Mouse (Mus musculus): ENCODE results near the gene Tmc7. TPM values are rescaled to one million over a fixed set of nuclear protein-coding genes. Genes with fewer than 3 reads are reported as not detected.

Gene Tmc7
- polyA plus RNA-seq, 1 experiment from 2014 or later, result 7.5 TPM

- Histone ChIP-seq H3K4me3 (replicated peaks; ENCODE audit: low read length) (no peak overlapping the region), H3K4me2 (replicated peaks) (peak overlapping the region; percentile 4; the same call in 1 of the 2 replicates), H3K36me3 (replicated peaks; ENCODE audit: control insufficient read depth, insufficient read depth) (no peaks in the 10 kb centered on the region), H3K9ac (no peak overlapping the region), H3K27ac (peak overlapping the region; percentile 73), H3K4me1 (replicated peaks; ENCODE audit: control insufficient read depth, insufficient read depth, low read length) (peaks cover 36% of the 10 kb centered on the region), H3K9me3 (ENCODE audit: control insufficient read depth, low read length) (no peaks in the 10 kb centered on the region), H3K27me3 (ENCODE audit: control insufficient read depth, insufficient read depth, low read length) (peaks cover 24% of the 10 kb centered on the region)
- 4% methylated on average over 9 of the region's 9 CpGs for WGBS
- peak; percentile 89 for ATAC-seq (ENCODE audit: low FRiP score)
- peak; percentile 69 for DNase-seq (ENCODE audit: low spot score)
These were observed 9.3 kb upstream of the Tmc7 start for GRCm38 (mm10) chr7:118593567-118594407.

DNA sequence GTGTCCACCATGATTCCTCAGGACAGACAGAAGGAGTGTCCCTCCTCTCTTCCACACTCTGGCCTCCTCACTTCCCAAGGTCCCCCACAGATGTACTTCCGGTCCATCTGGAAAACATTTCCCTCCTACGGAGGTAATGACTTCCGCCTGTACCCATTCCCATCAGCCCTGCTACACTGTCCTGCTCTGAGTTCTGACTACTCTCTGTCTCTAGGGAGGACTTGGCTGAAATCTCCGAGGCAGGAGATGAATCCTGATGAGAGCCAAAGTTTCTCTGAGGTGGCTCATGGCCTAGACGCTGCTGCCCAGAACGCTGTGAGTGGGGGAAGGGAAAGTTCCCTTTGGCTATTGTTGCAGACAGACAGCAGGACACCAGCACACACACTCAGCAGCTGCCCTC lies 7.6 kb upstream of the Tmc7 start:
- peak overlapping the region; percentile 73; the same call in 1 of the 2 replicates for H3K27ac ChIP-seq
- ATAC-seq (ENCODE audit: low FRiP score) (no peak), DNase-seq (ENCODE audit: low spot score) (peak; percentile 38)
- no peak overlapping the region for H3K4me2 ChIP-seq (replicated peaks)
- no peaks in the 10 kb centered on the region for H3K9me3 ChIP-seq (ENCODE audit: control insufficient read depth, low read length)
- H3K4me3 ChIP-seq (replicated peaks; ENCODE audit: low read length), result no peak overlapping the region
- H3K4me1 ChIP-seq (replicated peaks; ENCODE audit: control insufficient read depth, insufficient read depth, low read length), result peaks cover 33% of the 10 kb centered on the region
- H3K9ac ChIP-seq, result no peak overlapping the region
- peaks cover 11% of the 10 kb centered on the region for H3K27me3 ChIP-seq (ENCODE audit: control insufficient read depth, insufficient read depth, low read length)
- H3K36me3 ChIP-seq (replicated peaks; ENCODE audit: control insufficient read depth, insufficient read depth), result no peaks in the 10 kb centered on the region
- 29% methylated on average over 6 of the region's 6 CpGs for WGBS

- WGBS, result 91% methylated on average over 5 of the region's 5 CpGs
- H3K4me2 ChIP-seq (replicated peaks), result no peak overlapping the region
- H3K9me3 ChIP-seq (ENCODE audit: control insufficient read depth, low read length), result no peaks in the 10 kb centered on the region
- H3K36me3 ChIP-seq (replicated peaks; ENCODE audit: control insufficient read depth, insufficient read depth), result no peaks in the 10 kb centered on the region
- H3K27me3 ChIP-seq (ENCODE audit: control insufficient read depth, insufficient read depth, low read length), result no peaks in the 10 kb centered on the region
- peaks cover 33% of the 10 kb centered on the region for H3K4me1 ChIP-seq (replicated peaks; ENCODE audit: control insufficient read depth, insufficient read depth, low read length)
- no peak overlapping the region for H3K27ac ChIP-seq
- DNase-seq (ENCODE audit: low spot score), result no peak
- H3K4me3 ChIP-seq (replicated peaks; ENCODE audit: low read length), result no peak overlapping the region
- ATAC-seq (ENCODE audit: low FRiP score), result no peak
- no peak overlapping the region for H3K9ac ChIP-seq
These were observed 6.3 kb upstream of the Tmc7 start for GRCm38 (mm10) chr7:118590726-118591305.

DNA sequence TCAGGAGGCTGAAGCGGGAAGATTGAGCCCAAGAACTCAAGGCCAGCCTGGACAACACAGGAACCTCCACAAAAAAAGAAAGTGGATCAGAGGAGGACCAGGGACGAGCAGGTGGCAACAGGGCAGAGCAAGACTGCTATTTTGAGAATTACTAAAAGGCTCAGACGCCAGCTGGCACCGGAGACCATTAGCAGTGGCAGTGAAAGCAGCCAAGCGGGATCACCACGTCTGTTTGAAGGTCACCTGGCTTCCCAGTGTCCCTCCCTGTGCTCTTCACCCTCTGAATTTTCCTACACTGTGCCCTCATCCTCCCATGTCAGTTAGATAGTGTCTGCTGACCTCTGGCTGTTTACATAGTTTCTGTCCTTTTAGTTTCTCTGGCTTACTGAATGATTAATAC lies 1.3 kb upstream of the Tmc7 start:
- 68% methylated on average over 6 of the region's 6 CpGs for WGBS
- Histone ChIP-seq H3K9me3 (ENCODE audit: control insufficient read depth, low read length) (0 out of 2 replicates have a peak, but pooled peaks cover 1% of the 10 kb centered on the region), H3K4me2 (replicated peaks) (no peak overlapping the region), H3K9ac (no peak overlapping the region), H3K27me3 (ENCODE audit: control insufficient read depth, insufficient read depth, low read length) (no peaks in the 10 kb centered on the region), H3K4me1 (replicated peaks; ENCODE audit: control insufficient read depth, insufficient read depth, low read length) (peaks cover 3% of the 10 kb centered on the region; the same call in 1 of the 2 replicates), H3K4me3 (replicated peaks; ENCODE audit: low read length) (no peak overlapping the region), H3K27ac (no peak overlapping the region), H3K36me3 (replicated peaks; ENCODE audit: control insufficient read depth, insufficient read depth) (no peaks in the 10 kb centered on the region)
- ATAC-seq (ENCODE audit: low FRiP score), result no peak
- DNase-seq (ENCODE audit: low spot score), result no peak

DNA sequence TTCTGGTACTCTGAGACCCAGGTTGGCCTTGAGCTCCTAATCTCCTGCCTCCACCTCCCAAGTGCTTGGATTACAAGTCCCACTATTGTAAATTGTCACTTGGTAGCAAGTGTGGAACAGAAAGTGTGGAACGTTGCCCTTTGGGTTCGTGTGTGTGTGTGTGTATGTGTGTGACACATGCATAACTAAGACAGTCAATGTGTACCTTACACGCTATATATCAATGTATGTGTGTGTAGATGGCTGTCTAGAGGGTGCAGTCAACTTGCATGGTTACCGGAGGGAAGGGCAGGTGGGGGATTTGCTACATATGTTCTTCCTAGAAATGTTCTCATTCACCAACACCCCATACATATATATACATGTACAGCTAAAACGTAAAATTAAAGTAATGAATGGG lies 390 bp upstream of the Tmc7 start:
- ATAC-seq (ENCODE audit: low FRiP score) (peak; percentile 37; the same call in 1 of the 2 replicates), DNase-seq (ENCODE audit: low spot score) (no peak)
- peak overlapping the region; percentile 71 for H3K9ac ChIP-seq
- 70% methylated on average over 5 of the region's 5 CpGs for WGBS
- H3K36me3 ChIP-seq (replicated peaks; ENCODE audit: control insufficient read depth, insufficient read depth), result no peaks in the 10 kb centered on the region
- H3K9me3 ChIP-seq (ENCODE audit: control insufficient read depth, low read length), result 0 out of 2 replicates have a peak, but pooled peaks cover 3% of the 10 kb centered on the region
- no peaks in the 10 kb centered on the region for H3K27me3 ChIP-seq (ENCODE audit: control insufficient read depth, insufficient read depth, low read length)
- H3K27ac ChIP-seq, result no peak overlapping the region
- peaks cover 3% of the 10 kb centered on the region; the same call in 1 of the 2 replicates for H3K4me1 ChIP-seq (replicated peaks; ENCODE audit: control insufficient read depth, insufficient read depth, low read length)
- H3K4me3 ChIP-seq (replicated peaks; ENCODE audit: low read length), result peak overlapping the region; percentile 56
- peak overlapping the region; percentile 69 for H3K4me2 ChIP-seq (replicated peaks)

DNA sequence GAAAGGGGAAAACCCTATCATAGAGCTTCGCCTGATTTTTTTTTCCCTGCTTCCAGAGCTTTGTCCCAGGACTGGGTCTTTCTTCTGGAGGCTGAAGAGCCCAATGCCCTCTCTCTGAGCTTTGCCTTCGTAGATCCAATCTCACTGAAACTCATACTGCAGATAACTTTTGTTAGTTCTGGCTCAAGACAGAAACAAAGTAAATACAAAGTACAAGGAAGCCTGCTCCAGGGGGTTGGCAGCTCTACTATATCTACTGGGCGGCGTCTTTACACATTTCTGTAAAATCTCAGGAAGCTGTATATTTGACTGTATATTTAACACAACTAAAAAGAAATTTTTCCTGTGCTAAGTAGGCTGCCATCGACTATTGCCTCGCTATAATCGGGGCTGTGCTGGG lies 715 bp downstream of the Tmc7 start:
- Histone ChIP-seq H3K4me2 (replicated peaks) (peak overlapping the region; percentile 69), H3K4me3 (replicated peaks; ENCODE audit: low read length) (peak overlapping the region; percentile 56), H3K27me3 (ENCODE audit: control insufficient read depth, insufficient read depth, low read length) (no peaks in the 10 kb centered on the region), H3K9me3 (ENCODE audit: control insufficient read depth, low read length) (0 out of 2 replicates have a peak, but pooled peaks cover 3% of the 10 kb centered on the region), H3K27ac (no peak overlapping the region), H3K9ac (peak overlapping the region; percentile 71), H3K36me3 (replicated peaks; ENCODE audit: control insufficient read depth, insufficient read depth) (no peaks in the 10 kb centered on the region), H3K4me1 (replicated peaks; ENCODE audit: control insufficient read depth, insufficient read depth, low read length) (peaks cover 3% of the 10 kb centered on the region; the same call in 1 of the 2 replicates)
- ATAC-seq (ENCODE audit: low FRiP score) (no peak), DNase-seq (ENCODE audit: low spot score) (no peak)
- 19% methylated on average over 7 of the region's 7 CpGs for WGBS

GRCm38 (mm10) chr7:118579938-118580337 lies 4.6 kb downstream of the Tmc7 start:
- no peak overlapping the region for H3K27ac ChIP-seq
- WGBS, result 64% methylated on average over 2 of the region's 2 CpGs
- H3K9ac ChIP-seq, result no peak overlapping the region
- H3K4me3 ChIP-seq (replicated peaks; ENCODE audit: low read length), result no peak overlapping the region
- H3K4me2 ChIP-seq (replicated peaks), result no peak overlapping the region
- DNase-seq (ENCODE audit: low spot score) (no peak), ATAC-seq (ENCODE audit: low FRiP score) (no peak)
- H3K4me1 ChIP-seq (replicated peaks; ENCODE audit: control insufficient read depth, insufficient read depth, low read length), result peaks cover 8% of the 10 kb centered on the region; the same call in 1 of the 2 replicates
- H3K9me3 ChIP-seq (ENCODE audit: control insufficient read depth, low read length), result 0 out of 2 replicates have a peak, but pooled peaks cover 3% of the 10 kb centered on the region
- H3K36me3 ChIP-seq (replicated peaks; ENCODE audit: control insufficient read depth, insufficient read depth), result no peaks in the 10 kb centered on the region
- H3K27me3 ChIP-seq (ENCODE audit: control insufficient read depth, insufficient read depth, low read length), result no peaks in the 10 kb centered on the region

DNA sequence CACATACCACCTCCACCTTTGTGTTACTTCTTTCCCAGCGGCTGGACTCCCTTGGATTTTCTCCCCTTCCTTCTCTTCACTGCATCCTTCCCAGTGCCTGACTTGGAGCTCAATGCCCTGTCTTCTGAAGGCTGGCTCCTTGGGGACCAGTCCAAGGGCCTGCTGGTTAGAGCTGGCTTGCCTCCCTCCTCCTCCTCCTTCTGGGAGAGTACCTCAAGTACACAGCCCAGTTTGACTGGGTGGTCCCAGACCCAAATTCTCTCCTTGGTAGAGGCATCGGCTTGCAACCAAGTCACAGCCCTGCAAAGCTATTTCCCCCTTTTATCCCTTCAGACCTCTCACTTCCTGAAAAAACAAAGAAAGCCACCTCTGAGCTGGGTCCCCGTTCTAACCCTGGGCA lies 6.3 kb downstream of the Tmc7 start:
- Histone ChIP-seq H3K4me1 (replicated peaks; ENCODE audit: control insufficient read depth, insufficient read depth, low read length) (peaks cover 8% of the 10 kb centered on the region; the same call in 1 of the 2 replicates), H3K27ac (peak overlapping the region; percentile 38; the same call in 1 of the 2 replicates), H3K4me3 (replicated peaks; ENCODE audit: low read length) (no peak overlapping the region), H3K4me2 (replicated peaks) (no peak overlapping the region), H3K9me3 (ENCODE audit: control insufficient read depth, low read length) (0 out of 2 replicates have a peak, but pooled peaks cover 3% of the 10 kb centered on the region), H3K36me3 (replicated peaks; ENCODE audit: control insufficient read depth, insufficient read depth) (no peaks in the 10 kb centered on the region), H3K27me3 (ENCODE audit: control insufficient read depth, insufficient read depth, low read length) (no peaks in the 10 kb centered on the region), H3K9ac (no peak overlapping the region)
- WGBS, result 76% methylated on average over 3 of the region's 3 CpGs
- DNase-seq (ENCODE audit: low spot score), result no peak
- no peak for ATAC-seq (ENCODE audit: low FRiP score)

GRCm38 (mm10) chr7:118572039-118572438 lies 12.5 kb downstream of the Tmc7 start:
- H3K4me1 ChIP-seq (replicated peaks; ENCODE audit: control insufficient read depth, insufficient read depth, low read length), result no peaks in the 10 kb centered on the region
- no peak overlapping the region for H3K4me3 ChIP-seq (replicated peaks; ENCODE audit: low read length)
- H3K36me3 ChIP-seq (replicated peaks; ENCODE audit: control insufficient read depth, insufficient read depth), result no peaks in the 10 kb centered on the region
- no peak for ATAC-seq (ENCODE audit: low FRiP score)
- 41% methylated on average over 5 of the region's 5 CpGs for WGBS
- H3K27ac ChIP-seq, result no peak overlapping the region
- H3K4me2 ChIP-seq (replicated peaks), result no peak overlapping the region
- no peak overlapping the region for H3K9ac ChIP-seq
- peaks cover 6% of the 10 kb centered on the region; the same call in 1 of the 2 replicates for H3K9me3 ChIP-seq (ENCODE audit: control insufficient read depth, low read length)
- H3K27me3 ChIP-seq (ENCODE audit: control insufficient read depth, insufficient read depth, low read length), result no peaks in the 10 kb centered on the region
- DNase-seq (ENCODE audit: low spot score), result no peak
